Mouse (Mus musculus): Measurements from ENCODE around the gene Ttll11.

Gene Ttll11

GRCm38 (mm10) chr2:35979644-35980021, at the start of gene Ttll11:
TSS of gene Ttll11 (minus strand) at chr2:35979913.
- in situ Hi-C loops (cut with MboI, MseI), result no loop called here

- in situ Hi-C loops (cut with MboI, MseI), result no loop called here
Observed at GRCm38 (mm10) chr2:36023291-36023690, 43.6 kb upstream of the Ttll11 start.

GRCm38 (mm10) chr2:36021385-36022159, 41.9 kb upstream of the Ttll11 start:
- in situ Hi-C loops (cut with MboI, MseI), result no loop called here

DNA sequence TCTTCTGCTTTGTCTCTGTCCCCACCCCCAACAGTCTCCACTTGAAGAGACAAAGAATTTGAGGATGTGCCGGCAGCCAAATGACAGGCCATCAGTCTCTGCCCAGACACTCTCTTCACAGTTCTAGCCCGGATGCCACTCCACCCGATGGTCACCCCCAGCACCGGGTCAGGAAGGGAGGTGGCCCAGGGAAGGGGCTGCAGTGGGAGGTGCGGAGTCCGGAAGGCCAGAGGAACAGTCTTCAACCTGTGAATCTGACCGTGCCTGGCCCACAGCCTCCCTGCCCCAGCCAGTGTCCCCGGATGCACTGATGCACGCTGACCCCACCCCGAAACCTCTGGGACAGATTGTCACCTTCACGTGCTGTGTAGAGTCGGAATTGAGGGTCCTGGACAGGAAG, 33.3 kb upstream of the Ttll11 start:
- in situ Hi-C loops (cut with MboI, MseI), result no loop called here

- in situ Hi-C loops (cut with MboI, MseI), result no loop called here
Observed at GRCm38 (mm10) chr2:36011331-36011825, 31.7 kb upstream of the Ttll11 start.

- in situ Hi-C loops (cut with MboI, MseI), result no loop called here
Observed at GRCm38 (mm10) chr2:36010579-36010978, 30.9 kb upstream of the Ttll11 start.

DNA sequence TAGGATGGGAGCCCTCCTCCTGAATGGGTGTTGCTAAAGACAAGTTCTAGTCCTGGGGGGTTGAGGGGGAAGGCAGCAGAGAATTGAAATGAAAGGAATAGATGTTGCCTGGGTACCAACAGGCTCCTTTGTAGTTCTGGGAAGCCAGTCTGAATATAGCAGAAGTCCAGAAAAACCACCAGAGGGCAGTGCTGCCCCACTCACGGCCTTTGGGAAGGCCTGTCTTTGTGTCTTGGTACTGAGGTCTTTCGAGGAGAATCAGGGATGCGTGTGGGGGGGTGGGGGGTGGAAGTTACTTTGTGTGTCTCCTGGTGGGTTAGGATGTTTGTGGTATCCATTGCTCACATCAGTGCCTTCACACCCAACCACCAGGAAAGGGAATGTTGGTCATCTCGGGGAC, 29.7 kb upstream of the Ttll11 start:
- in situ Hi-C loops (cut with MboI, MseI), result loop anchor here (5.0 kb wide), 1 partner anchor 203 kb away; no protein-coding TSS in a partner anchor

DNA sequence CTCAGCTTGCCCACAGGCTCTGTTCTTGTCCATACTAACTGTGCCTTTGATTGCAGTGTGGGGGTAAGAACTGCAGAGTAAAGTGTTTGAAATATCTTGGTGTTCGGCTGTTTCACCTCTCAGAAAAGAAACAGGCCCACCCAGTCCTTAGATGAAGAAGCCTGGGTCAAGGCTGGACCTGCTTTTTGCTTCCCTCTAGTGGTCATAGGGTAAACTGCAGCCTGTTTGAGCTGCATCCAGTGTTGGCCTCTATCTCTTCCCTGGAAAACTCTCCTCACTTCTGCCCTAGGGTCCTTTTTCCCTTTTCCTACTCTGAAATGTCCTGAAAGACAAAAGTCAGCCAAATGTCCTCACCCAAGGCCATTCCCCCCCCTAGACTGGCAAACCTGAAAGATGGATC, 28.4 kb upstream of the Ttll11 start:
- in situ Hi-C loops (cut with MboI, MseI), result loop anchor here (5.0 kb wide), 1 partner anchor 204 kb away; no protein-coding TSS in a partner anchor

DNA sequence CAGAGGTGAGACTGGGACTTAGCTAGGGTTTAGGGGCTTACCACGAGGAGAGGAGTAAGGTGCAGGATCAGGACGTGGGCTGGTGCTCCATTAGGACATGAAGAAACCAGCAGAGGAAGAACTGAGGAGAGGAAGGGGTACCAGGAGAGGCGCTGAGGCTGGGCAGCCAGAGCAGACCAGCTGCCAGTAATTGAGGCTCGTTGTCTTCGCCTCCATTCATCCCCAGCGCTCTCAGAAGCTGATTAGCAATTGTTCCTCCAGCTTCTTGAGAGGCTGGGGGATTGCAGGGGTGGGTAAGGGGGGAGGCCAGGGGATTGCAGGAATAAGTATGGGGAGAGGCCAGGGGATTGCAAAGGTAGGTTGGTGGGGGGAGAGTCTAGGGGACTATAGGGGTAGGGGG, 22.5 kb upstream of the Ttll11 start:
- in situ Hi-C loops (cut with MboI, MseI), result no loop called here

- in situ Hi-C loops (cut with MboI, MseI), result no loop called here
Observed at GRCm38 (mm10) chr2:36000390-36000789, 20.7 kb upstream of the Ttll11 start.

DNA sequence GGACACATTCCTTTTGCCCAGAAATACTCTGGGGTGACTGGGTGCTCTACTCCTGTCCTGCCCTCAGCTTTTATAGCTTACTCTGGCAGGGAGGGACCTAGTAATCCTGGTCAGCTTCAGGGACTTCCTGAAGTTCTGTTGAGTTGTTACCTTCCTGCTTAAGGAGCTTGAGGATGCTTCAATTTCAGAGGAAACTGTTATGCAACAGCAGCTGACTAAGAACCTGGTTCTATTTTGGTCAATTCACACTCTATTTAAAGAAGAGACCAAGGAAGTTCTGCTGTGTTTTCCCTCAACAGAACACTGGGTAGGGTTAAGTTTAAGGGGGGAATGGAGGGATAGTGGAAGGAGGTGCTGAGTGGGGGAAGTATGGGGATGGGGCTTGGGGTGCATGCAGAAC, 19.5 kb upstream of the Ttll11 start:
- in situ Hi-C loops (cut with MboI, MseI), result loop anchor here (10.0 kb wide), 1 partner anchor 1336 kb away; no protein-coding TSS in a partner anchor

- in situ Hi-C loops (cut with MboI, MseI), result loop anchor here (10.0 kb wide), 1 partner anchor 1336 kb away; no protein-coding TSS in a partner anchor
Observed at GRCm38 (mm10) chr2:35998416-35998815, 18.7 kb upstream of the Ttll11 start.

GRCm38 (mm10) chr2:35996753-35997152, 17.0 kb upstream of the Ttll11 start:
- in situ Hi-C loops (cut with MboI, MseI), result loop anchor here (10.0 kb wide), 1 partner anchor 1338 kb away; no protein-coding TSS in a partner anchor

DNA sequence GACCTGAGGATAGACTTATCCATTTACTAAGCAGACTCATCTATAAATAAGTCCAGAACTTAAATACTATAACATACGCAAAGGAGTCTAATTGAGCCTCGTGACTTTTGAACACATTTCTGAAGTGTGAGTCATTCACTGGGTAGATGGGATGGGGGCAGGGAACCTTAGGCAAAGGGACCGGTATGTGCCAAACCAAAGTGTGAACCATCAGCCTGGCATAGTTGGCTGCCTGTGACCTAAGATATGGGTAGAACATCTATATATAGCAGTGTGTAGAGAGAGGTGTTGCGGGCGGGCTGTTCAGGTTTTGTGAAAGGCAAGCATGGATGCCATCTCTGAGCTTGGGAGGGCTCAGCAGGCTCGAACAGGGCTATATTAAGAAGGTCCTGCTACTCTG, 14.6 kb upstream of the Ttll11 start:
- in situ Hi-C loops (cut with MboI, MseI), result loop anchor here (10.0 kb wide), 1 partner anchor 1340 kb away; no protein-coding TSS in a partner anchor

DNA sequence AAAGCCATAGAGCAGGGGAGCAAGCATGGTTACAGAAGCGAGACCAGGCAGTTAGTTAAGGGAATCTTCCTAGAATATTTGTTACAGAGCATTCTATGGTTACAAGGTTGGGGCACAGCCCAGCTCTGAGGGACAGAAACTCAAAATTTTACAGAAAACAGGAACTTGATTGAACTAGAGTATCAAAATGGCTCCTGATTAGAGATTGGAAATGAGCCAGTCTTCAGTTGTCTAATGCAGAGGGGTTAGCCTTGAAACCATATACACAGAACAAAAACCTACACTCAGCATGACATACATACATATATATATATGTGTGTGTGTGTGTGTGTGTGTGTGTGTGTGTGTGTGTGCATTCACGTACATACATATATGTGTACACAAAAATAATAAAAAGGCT, 13.8 kb upstream of the Ttll11 start:
- in situ Hi-C loops (cut with MboI, MseI), result loop anchor here (10.0 kb wide), 1 partner anchor 1341 kb away; no protein-coding TSS in a partner anchor

- in situ Hi-C loops (cut with MboI, MseI), result loop anchor here (10.0 kb wide), 1 partner anchor 1343 kb away; no protein-coding TSS in a partner anchor
Observed at GRCm38 (mm10) chr2:35992259-35992658, 12.5 kb upstream of the Ttll11 start.

DNA sequence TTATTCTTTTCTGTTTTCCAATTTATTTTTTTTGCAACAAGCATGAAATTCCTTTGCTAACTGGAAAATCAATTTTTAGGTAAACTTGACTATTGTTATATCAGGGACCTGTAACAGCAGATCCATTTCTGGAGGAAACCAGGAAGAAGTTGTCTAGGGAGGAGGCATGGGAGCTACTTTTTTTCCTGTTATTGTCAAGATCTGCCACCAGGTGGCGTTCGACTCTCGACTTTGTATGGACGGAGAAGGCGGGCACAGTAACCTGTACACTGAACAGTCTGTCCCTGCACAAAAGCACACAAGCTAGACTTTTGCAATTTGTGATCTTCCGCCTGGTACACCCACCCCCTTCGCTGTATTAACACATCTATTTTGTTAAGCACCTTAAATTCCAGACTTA, 4.2 kb upstream of the Ttll11 start:
- in situ Hi-C loops (cut with MboI, MseI), result no loop called here

- in situ Hi-C loops (cut with MboI, MseI), result no loop called here
Observed at GRCm38 (mm10) chr2:35981872-35982271, 2.2 kb upstream of the Ttll11 start.

- in situ Hi-C loops (cut with MboI, MseI), result no loop called here
Observed at GRCm38 (mm10) chr2:35978941-35979643, 621 bp downstream of the Ttll11 start.

DNA sequence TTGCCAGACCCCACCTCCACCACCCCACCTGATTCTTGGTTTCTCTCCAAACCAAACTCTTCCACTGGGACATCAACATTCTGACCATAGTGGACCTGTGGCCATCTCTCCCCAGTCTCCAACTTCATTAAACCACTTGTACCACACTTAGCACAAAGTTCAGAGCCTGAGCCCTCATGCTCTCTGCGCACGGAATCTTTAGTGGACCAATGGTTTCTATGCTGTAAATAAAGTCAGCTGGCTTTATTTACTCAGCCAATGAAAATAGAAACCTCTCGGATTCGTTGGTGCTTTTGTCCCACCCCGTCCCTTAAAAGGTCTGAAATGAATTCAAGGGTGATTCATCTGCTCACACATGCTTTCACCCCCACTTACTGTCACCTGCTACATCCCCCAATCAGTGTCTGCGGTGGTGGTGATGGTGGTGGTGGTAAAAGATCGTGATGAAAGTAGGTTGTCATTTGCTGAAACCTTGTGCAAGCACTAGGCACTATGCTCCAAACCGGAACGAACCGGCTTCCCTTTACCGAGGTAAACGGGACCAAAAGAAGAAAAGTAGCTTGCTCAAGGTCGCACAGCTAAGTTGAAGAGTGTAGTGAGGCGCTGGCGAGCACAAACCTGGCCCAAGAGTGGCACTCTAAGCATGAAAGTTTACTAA, 1.3 kb downstream of the Ttll11 start:
- in situ Hi-C loops (cut with MboI, MseI), result no loop called here

DNA sequence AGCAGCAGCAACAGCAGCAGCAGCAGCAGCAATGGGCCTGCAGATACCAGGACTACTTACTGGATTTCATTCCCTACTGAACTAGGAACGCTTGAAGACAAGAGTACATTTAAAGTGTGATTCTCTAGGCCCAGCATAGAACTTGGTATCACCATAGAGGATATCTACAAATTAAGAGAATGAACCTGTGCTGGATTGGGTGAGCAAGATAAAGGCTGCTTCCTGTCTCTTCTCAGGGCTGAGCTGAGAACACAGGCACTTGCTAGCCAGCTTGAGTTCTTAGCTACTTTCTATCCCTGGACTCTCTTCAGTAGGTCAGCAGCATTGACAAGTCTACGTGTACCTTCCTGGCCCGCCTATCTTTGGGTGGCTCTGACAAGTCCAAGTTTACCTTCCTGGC, 2.0 kb downstream of the Ttll11 start:
- in situ Hi-C loops (cut with MboI, MseI), result no loop called here
